Mouse (Mus musculus): ENCODE data around the gene Olfr48. TPM values are rescaled to one million over a fixed set of nuclear protein-coding genes. Genes with fewer than 3 reads are reported as not detected.

Olfr48 gene
- not detected for polyA plus RNA-seq (2012; fragmentation: generic; extraction: Trizol)

DNA sequence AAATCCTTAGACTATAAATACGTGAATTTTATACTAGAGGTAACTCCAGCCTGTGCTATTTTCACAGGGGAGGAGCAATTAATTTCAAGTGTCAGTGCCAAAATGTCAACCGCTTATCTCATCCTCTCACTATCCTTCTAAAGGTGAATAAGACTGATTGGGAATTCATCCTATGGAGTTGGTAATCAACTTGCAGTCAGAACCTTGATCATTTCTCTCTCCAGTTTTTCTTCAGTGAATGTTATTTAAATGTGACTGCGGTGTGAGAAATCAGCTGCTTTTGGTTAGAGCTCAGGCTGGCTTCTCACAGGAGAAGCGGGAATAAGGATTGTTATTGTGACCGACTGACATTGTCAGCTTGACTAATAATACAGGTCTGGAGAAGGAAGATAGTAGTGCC is at the start of gene Olfr48:
TSS of gene Olfr48 (minus strand) at position 101 of the 400 bp plus-strand sequence.
- H3ac ChIP-seq (ENCODE audit: control insufficient read depth, insufficient read length): no peak within 1 kb of the TSS
- no peak for TF ChIP-seq USF1 (IDR thresholded peaks at IDR 0.05; ENCODE audit: low read depth)
- no peak for TF ChIP-seq MAX (IDR thresholded peaks at IDR 0.05; ENCODE audit: low read depth)
- TF ChIP-seq CEBPB (IDR thresholded peaks at IDR 0.05; ENCODE audit: insufficient read depth, poor library complexity, severe bottlenecking): no peak
- TF ChIP-seq MYOG (IDR thresholded peaks at IDR 0.05; ENCODE audit: control insufficient read depth in 1 of 3, insufficient read depth in 1 of 3, insufficient read length in 2 of 3, low read depth in 2 of 3): no peak
- no peak for TF ChIP-seq E2F4 (IDR thresholded peaks at IDR 0.05; ENCODE audit: insufficient read depth)
- TF ChIP-seq TCF12 (IDR thresholded peaks at IDR 0.05; ENCODE audit: insufficient read depth, poor library complexity, severe bottlenecking): no peak
- no peak for TF ChIP-seq MYOD1 (IDR thresholded peaks at IDR 0.05; ENCODE audit: control insufficient read depth in 1 of 3, insufficient read length in 2 of 3, low read depth in 2 of 3)
- no peak for TF ChIP-seq POLR2A (IDR thresholded peaks at IDR 0.05; ENCODE audit: insufficient read length, low read depth)
- H3K4me3 ChIP-seq: no peak within 1 kb of the TSS
- no peaks in the 10 kb centered on the region for H3K79me2 ChIP-seq (ENCODE audit: control insufficient read depth, insufficient read depth)
- no peaks in the 10 kb centered on the region for H3K36me3 ChIP-seq (ENCODE audit: control insufficient read depth, insufficient read depth)
- no peak within 1 kb of the TSS for H3K4me2 ChIP-seq (ENCODE audit: low read depth)
- no peaks in the 10 kb centered on the region for H3K27me3 ChIP-seq (ENCODE audit: control insufficient read depth, insufficient read depth, insufficient read length)

DNA sequence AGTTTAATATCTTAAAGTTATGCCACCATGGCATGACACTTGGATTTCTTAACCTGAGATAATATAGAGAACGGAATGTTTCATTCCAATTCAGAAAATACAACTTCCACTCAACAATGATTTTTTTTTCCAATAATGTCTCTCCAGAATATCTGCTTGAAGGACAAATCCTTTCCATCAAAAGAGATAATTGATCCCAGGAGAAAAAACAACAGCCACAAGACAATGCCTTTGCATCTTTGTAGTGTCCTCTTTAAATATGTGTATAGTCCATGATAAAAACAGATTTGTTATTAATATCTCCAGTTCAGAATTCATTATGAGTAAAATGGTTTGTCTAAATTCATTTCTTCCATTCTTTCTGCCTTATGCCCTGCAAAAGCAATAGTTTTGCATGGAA is 30.1 kb upstream of the Olfr48 start, which contains the start of gene Olfr1257:
TSS of gene Olfr1257 (plus strand) at position 301 of the 400 bp plus-strand sequence.
- H3K36me3 ChIP-seq (ENCODE audit: control insufficient read depth, insufficient read depth): no peaks in the 10 kb centered on the region
- TF ChIP-seq MAX (IDR thresholded peaks at IDR 0.05; ENCODE audit: low read depth) (no peak), MYOD1 (IDR thresholded peaks at IDR 0.05; ENCODE audit: control insufficient read depth in 1 of 3, insufficient read length in 2 of 3, low read depth in 2 of 3) (no peak), REST (IDR thresholded peaks at IDR 0.05; ENCODE audit: insufficient read depth, insufficient read length) (no peak), CEBPB (IDR thresholded peaks at IDR 0.05; ENCODE audit: insufficient read depth, poor library complexity, severe bottlenecking) (no peak), MYOG (IDR thresholded peaks at IDR 0.05; ENCODE audit: control insufficient read depth in 1 of 3, insufficient read depth in 1 of 3, insufficient read length in 2 of 3, low read depth in 2 of 3) (no peak), SRF (IDR thresholded peaks at IDR 0.05; ENCODE audit: control insufficient read depth, insufficient read length, low read depth) (no peak), TCF12 (IDR thresholded peaks at IDR 0.05; ENCODE audit: insufficient read depth, poor library complexity, severe bottlenecking) (no peak)
- H3ac ChIP-seq (ENCODE audit: control insufficient read depth, insufficient read length): no peak within 1 kb of the TSS
- no peaks in the 10 kb centered on the region for H3K27me3 ChIP-seq (ENCODE audit: control insufficient read depth, insufficient read depth, insufficient read length)
- H3K79me2 ChIP-seq (ENCODE audit: control insufficient read depth, insufficient read depth): no peaks in the 10 kb centered on the region
- no peak within 1 kb of the TSS for H3K4me2 ChIP-seq (ENCODE audit: low read depth)
- no peak within 1 kb of the TSS for H3K4me3 ChIP-seq

DNA sequence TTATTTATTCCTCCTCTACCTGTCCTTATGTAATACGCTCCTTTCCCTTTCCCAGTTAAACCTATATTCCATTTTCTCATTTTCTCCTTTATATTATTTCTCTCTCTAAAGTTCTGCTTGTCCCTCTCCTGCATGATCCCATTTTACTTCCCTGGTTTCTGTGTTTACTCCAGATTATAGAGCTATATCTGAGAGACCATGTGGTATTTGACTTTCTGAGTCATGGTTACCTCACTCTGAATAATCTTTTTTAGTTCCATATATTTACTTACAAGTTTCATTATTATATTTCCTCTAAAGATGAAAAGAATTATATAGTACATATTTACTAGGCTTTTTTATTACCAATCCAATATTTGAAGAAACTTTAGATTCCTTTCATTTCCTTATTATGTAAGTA is 1.2 kb upstream of the Olfr48 start:
- TF ChIP-seq REST (IDR thresholded peaks at IDR 0.05; ENCODE audit: insufficient read depth, insufficient read length): no peak
- TF ChIP-seq SRF (IDR thresholded peaks at IDR 0.05; ENCODE audit: control insufficient read depth, insufficient read length, low read depth): no peak
- TF ChIP-seq CEBPB (IDR thresholded peaks at IDR 0.05; ENCODE audit: insufficient read depth, poor library complexity, severe bottlenecking): no peak
- no peak for TF ChIP-seq TCF3 (IDR thresholded peaks at IDR 0.05; ENCODE audit: insufficient read length, low read depth)
- no peak for TF ChIP-seq POLR2A (IDR thresholded peaks at IDR 0.05; ENCODE audit: insufficient read length, low read depth)
- no peak for TF ChIP-seq MAX (IDR thresholded peaks at IDR 0.05; ENCODE audit: low read depth)
- no peak for TF ChIP-seq MYOD1 (IDR thresholded peaks at IDR 0.05; ENCODE audit: control insufficient read depth in 1 of 3, insufficient read length in 2 of 3, low read depth in 2 of 3)
- TF ChIP-seq USF1 (IDR thresholded peaks at IDR 0.05; ENCODE audit: low read depth): no peak
- no peak for TF ChIP-seq E2F4 (IDR thresholded peaks at IDR 0.05; ENCODE audit: insufficient read depth)
- TF ChIP-seq TCF12 (IDR thresholded peaks at IDR 0.05; ENCODE audit: insufficient read depth, poor library complexity, severe bottlenecking): no peak
- no peak for TF ChIP-seq MYOG (IDR thresholded peaks at IDR 0.05; ENCODE audit: control insufficient read depth in 1 of 3, insufficient read depth in 1 of 3, insufficient read length in 2 of 3, low read depth in 2 of 3)
- no peak for TF ChIP-seq POLR2AphosphoS2 (IDR thresholded peaks at IDR 0.05; ENCODE audit: insufficient read length, low read depth)
- no peaks in the 10 kb centered on the region for H3K79me2 ChIP-seq (ENCODE audit: control insufficient read depth, insufficient read depth)
- H3K4me3 ChIP-seq: no peak overlapping the region
- H3ac ChIP-seq (ENCODE audit: control insufficient read depth, insufficient read length): no peak overlapping the region
- H3K27me3 ChIP-seq (ENCODE audit: control insufficient read depth, insufficient read depth, insufficient read length): no peaks in the 10 kb centered on the region
- H3K36me3 ChIP-seq (ENCODE audit: control insufficient read depth, insufficient read depth): no peaks in the 10 kb centered on the region
- H3K4me2 ChIP-seq (ENCODE audit: low read depth): no peak overlapping the region

DNA sequence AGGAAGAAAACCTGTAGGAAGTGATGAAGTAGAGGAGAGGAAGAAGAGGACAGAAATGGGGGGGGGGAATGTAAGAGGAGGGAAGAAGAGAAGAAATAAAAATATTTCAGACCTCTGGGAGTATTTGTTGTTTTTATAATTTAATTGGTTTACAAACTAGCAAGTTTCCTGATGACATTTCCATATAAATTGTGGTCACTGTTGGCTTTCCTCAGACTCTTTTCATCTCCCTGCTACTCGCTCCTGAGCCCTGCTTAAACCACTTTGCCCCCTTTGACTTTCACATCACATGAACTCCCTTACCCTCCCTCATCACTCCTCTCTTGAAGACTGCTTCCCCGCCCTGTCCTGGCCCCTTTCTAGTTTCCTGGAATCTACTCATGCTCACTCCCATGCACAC is 6.5 kb downstream of the Olfr48 start, which contains the start of gene Olfr1256:
TSS of gene Olfr1256 (minus strand) at position 101 of the 400 bp plus-strand sequence.
- TF ChIP-seq REST (IDR thresholded peaks at IDR 0.05; ENCODE audit: insufficient read depth, insufficient read length): no peak
- H3K27me3 ChIP-seq (ENCODE audit: control insufficient read depth, insufficient read depth, insufficient read length): no peaks in the 10 kb centered on the region

DNA sequence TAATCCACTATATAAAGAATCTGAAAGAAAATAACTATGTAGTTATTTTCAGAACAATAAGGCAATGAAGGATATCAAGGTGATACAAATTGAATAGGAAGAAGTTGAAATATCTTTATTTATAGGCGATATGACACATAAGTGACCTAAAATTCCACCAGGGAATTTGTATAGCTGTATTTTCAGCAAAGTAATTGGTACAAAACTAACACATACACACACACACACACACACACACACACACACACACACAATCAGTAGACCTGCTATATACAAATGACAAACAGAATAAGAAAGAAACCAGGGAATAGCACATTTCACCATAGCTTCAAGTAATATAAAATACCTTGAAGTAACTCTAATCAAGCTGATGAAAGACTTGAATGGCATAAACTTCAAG is 27.8 kb downstream of the Olfr48 start:
- Histone ChIP-seq H3K36me3 (ENCODE audit: control insufficient read depth, insufficient read depth) (no peaks in the 10 kb centered on the region), H3K79me2 (ENCODE audit: control insufficient read depth, insufficient read depth) (no peaks in the 10 kb centered on the region), H3K4me2 (ENCODE audit: low read depth) (no peak overlapping the region), H3K4me3 (no peak overlapping the region), H3ac (ENCODE audit: control insufficient read depth, insufficient read length) (no peak overlapping the region), H3K27me3 (ENCODE audit: control insufficient read depth, insufficient read depth, insufficient read length) (no peaks in the 10 kb centered on the region)
- TF ChIP-seq TCF3 (IDR thresholded peaks at IDR 0.05; ENCODE audit: insufficient read length, low read depth) (no peak), USF1 (IDR thresholded peaks at IDR 0.05; ENCODE audit: low read depth) (no peak), SRF (IDR thresholded peaks at IDR 0.05; ENCODE audit: control insufficient read depth, insufficient read length, low read depth) (no peak), POLR2AphosphoS2 (IDR thresholded peaks at IDR 0.05; ENCODE audit: insufficient read length, low read depth) (no peak), POLR2A (IDR thresholded peaks at IDR 0.05; ENCODE audit: insufficient read length, low read depth) (no peak), REST (IDR thresholded peaks at IDR 0.05; ENCODE audit: insufficient read depth, insufficient read length) (no peak), MAX (IDR thresholded peaks at IDR 0.05; ENCODE audit: low read depth) (no peak), E2F4 (IDR thresholded peaks at IDR 0.05; ENCODE audit: insufficient read depth) (no peak), CEBPB (IDR thresholded peaks at IDR 0.05; ENCODE audit: insufficient read depth, poor library complexity, severe bottlenecking) (no peak), MYOG (IDR thresholded peaks at IDR 0.05; ENCODE audit: control insufficient read depth in 1 of 3, insufficient read depth in 1 of 3, insufficient read length in 2 of 3, low read depth in 2 of 3) (no peak), TCF12 (IDR thresholded peaks at IDR 0.05; ENCODE audit: insufficient read depth, poor library complexity, severe bottlenecking) (no peak), MYOD1 (IDR thresholded peaks at IDR 0.05; ENCODE audit: control insufficient read depth in 1 of 3, insufficient read length in 2 of 3, low read depth in 2 of 3) (no peak)

More for the DNA sequence above, 6.5 kb downstream of the Olfr48 start, which contains the start of gene Olfr1256:
- Histone ChIP-seq H3ac (ENCODE audit: control insufficient read depth, insufficient read length) (no peak within 1 kb of the TSS), H3K4me3 (no peak within 1 kb of the TSS), H3K36me3 (ENCODE audit: control insufficient read depth, insufficient read depth) (no peaks in the 10 kb centered on the region), H3K79me2 (ENCODE audit: control insufficient read depth, insufficient read depth) (no peaks in the 10 kb centered on the region), H3K4me2 (ENCODE audit: low read depth) (no peak within 1 kb of the TSS)
